In the genomic region with DNA sequence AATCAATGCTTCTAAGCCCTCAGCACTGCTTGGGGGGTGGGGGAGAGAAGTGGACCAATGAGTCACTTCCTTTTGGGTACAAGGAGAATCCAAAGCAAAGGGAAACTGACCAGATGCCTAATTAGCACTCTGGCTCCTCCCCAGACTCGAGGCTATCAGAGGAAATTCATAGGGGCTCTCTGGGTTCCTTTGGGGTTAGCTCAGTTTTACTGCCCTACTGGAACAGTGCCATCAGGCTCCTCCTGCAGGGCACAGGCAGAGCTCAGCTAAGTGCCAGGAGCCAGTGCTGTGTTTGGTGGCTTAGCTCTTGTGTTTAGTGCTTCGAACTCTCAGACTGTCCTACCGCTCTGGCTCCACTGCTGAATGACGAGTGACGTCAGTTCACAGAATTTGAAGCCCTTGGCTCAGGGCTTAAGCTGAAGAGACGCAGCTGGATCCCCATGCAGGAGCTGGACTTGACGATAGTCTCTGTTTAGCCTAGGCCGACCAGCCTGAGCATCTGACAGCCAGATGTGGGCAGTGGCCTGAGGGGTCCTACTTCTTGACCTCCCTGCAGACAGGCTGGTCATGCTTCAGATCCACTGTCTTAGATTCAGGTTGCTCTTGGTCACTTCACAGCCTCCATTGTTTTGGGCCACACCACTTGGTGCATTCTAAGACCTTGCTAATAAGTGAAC, we compare ENCODE assay signal across 9 mouse cellular contexts. TPM values are rescaled to one million over a fixed set of nuclear protein-coding genes. Genes with fewer than 3 reads are reported as not detected.
DNase-seq lines count a peak whose midpoint lies in the region; ATAC-seq and TF ChIP-seq lines count a peak whose summit lies in the region.
"Had no signal": no experiment of that assay in that cellular context is flagged by ENCODE, and none has a peak within 500 bp of the region (broad histone marks: within the 10 kb centered on the region; RNA-seq: fewer than 3 reads in every experiment).

No protein-coding gene starts in this region.

- peaks cover 28% of the 10 kb centered on the region for H3K27me3 ChIP-seq in hindbrain, embryonic 13.5 days
- no peaks in the 10 kb centered on the region; the same call in 1 of the 2 replicates for H3K27me3 ChIP-seq in hindbrain, embryonic 14.5 days (ENCODE audit: control insufficient read depth, insufficient read depth, low read length)
- H3K27me3 ChIP-seq in embryonic facial prominence, embryonic 14.5 days (replicated peaks; ENCODE audit: control insufficient read depth, insufficient read depth, low read length): no peaks in the 10 kb centered on the region; the same call in 1 of the 2 replicates

- DNase-seq in hindbrain, embryonic 14.5 days (ENCODE audit: low spot score): no peak
- peak; percentile 41 for DNase-seq in Muller cell, postnatal 12 days (ENCODE audit: inconsistent ontology term)
- DNase-seq in embryonic facial prominence, embryonic 14.5 days (ENCODE audit: low spot score): no peak
- no peak for DNase-seq in left cerebral cortex, postnatal 36 days (ENCODE audit: low spot score in 2 of 2)
- DNase-seq in testis, postnatal 10 days (ENCODE audit: low spot score): no peak
- DNase-seq in gastrocnemius, adult 2 months: no peak

- 41% methylated on average over 8 of the region's 8 CpGs for WGBS in hindbrain, embryonic 13.5 days
- WGBS in hindbrain, embryonic 14.5 days: 44% methylated on average over 8 of the region's 8 CpGs
- 12% methylated on average over 8 of the region's 8 CpGs for WGBS in embryonic facial prominence, embryonic 14.5 days

- ATAC-seq in hindbrain, embryonic 13.5 days (ENCODE audit: low FRiP score): peak; percentile 12
- ATAC-seq in hindbrain, embryonic 14.5 days (ENCODE audit: low FRiP score): no peak
- ATAC-seq in embryonic facial prominence, embryonic 14.5 days (ENCODE audit: low read depth): peak; percentile 28
- peak; percentile 10 for ATAC-seq in megakaryocyte progenitor cell, adult 5-6 weeks (replicated peaks; ENCODE audit: poor library complexity)

- no peaks in the 10 kb centered on the region for H3K9me3 ChIP-seq in hindbrain, embryonic 13.5 days
- H3K9me3 ChIP-seq in hindbrain, embryonic 14.5 days (ENCODE audit: control insufficient read depth, low read length): no peaks in the 10 kb centered on the region
- H3K9me3 ChIP-seq in embryonic facial prominence, embryonic 14.5 days (ENCODE audit: control insufficient read depth, low read length): no peaks in the 10 kb centered on the region
- H3K9me3 ChIP-seq: limb, embryonic 15.5 days had no signal

- no peak overlapping the region for H3K4me2 ChIP-seq in hindbrain, embryonic 13.5 days
- H3K4me2 ChIP-seq in hindbrain, embryonic 14.5 days (replicated peaks): no peak overlapping the region
- no peak overlapping the region for H3K4me2 ChIP-seq in embryonic facial prominence, embryonic 14.5 days (ENCODE audit: low read depth, low read length)
- H3K4me2 ChIP-seq: limb, embryonic 15.5 days had no signal

- no peaks in the 10 kb centered on the region for H3K36me3 ChIP-seq in hindbrain, embryonic 13.5 days
- H3K36me3 ChIP-seq in hindbrain, embryonic 14.5 days (replicated peaks; ENCODE audit: control insufficient read depth, insufficient read depth): no peaks in the 10 kb centered on the region
- no peaks in the 10 kb centered on the region for H3K36me3 ChIP-seq in embryonic facial prominence, embryonic 14.5 days (ENCODE audit: control insufficient read depth, insufficient read depth, low read length)
- H3K36me3 ChIP-seq: limb, embryonic 15.5 days had no signal

- H3K27ac ChIP-seq in hindbrain, embryonic 13.5 days: no peak overlapping the region
- no peak overlapping the region for H3K27ac ChIP-seq in hindbrain, embryonic 14.5 days
- no peak overlapping the region for H3K27ac ChIP-seq in embryonic facial prominence, embryonic 14.5 days (replicated peaks; ENCODE audit: low read depth, low read length)
- no peak overlapping the region for H3K27ac ChIP-seq in gastrocnemius, adult 2 months
- H3K27ac ChIP-seq: limb, embryonic 15.5 days had no signal

- TF ChIP-seq CTCF in gastrocnemius, adult 2 months (IDR thresholded peaks at IDR 0.05): no peak

- intact Hi-C loops in left cerebral cortex, postnatal 36 days (cut with DNase I): no loop called here
- intact Hi-C loops in gastrocnemius, adult 2 months (cut with DNase I): no loop called here

- no peak overlapping the region for H3K9ac ChIP-seq in hindbrain, embryonic 13.5 days
- no peak overlapping the region for H3K9ac ChIP-seq in hindbrain, embryonic 14.5 days
- H3K9ac ChIP-seq in embryonic facial prominence, embryonic 14.5 days (ENCODE audit: low read depth, low read length): no peak overlapping the region
- H3K9ac ChIP-seq: limb, embryonic 15.5 days had no signal

- peaks cover 32% of the 10 kb centered on the region for H3K4me1 ChIP-seq in hindbrain, embryonic 13.5 days (replicated peaks)
- H3K4me1 ChIP-seq in hindbrain, embryonic 14.5 days (replicated peaks; ENCODE audit: control insufficient read depth, insufficient read depth, low read length): 0 out of 2 replicates have a peak, but pooled peaks cover 6% of the 10 kb centered on the region
- 0 out of 2 replicates have a peak, but pooled peaks cover 7% of the 10 kb centered on the region for H3K4me1 ChIP-seq in embryonic facial prominence, embryonic 14.5 days (ENCODE audit: control insufficient read depth, insufficient read depth, low read length)

- no peak overlapping the region for H3K4me3 ChIP-seq in hindbrain, embryonic 13.5 days
- no peak overlapping the region for H3K4me3 ChIP-seq in hindbrain, embryonic 14.5 days (replicated peaks; ENCODE audit: low read length)
- H3K4me3 ChIP-seq in embryonic facial prominence, embryonic 14.5 days (ENCODE audit: low read depth, low read length): no peak overlapping the region
- no peak overlapping the region for H3K4me3 ChIP-seq in gastrocnemius, adult 2 months
- H3K4me3 ChIP-seq: limb, embryonic 15.5 days had no signal

RNA-seq across cellular contexts. Expression of a gene that starts 10.1 kb away (rescaled TPM):
- 3.7 and 5.2 TPM in 2 replicates for polyA plus RNA-seq in hindbrain, embryonic 13.5 days (2015; fragmentation: Nextera tagmentation; extraction: Ambion mirVana)
- polyA plus RNA-seq in hindbrain, embryonic 14.5 days (2014; fragmentation: Nextera tagmentation; extraction: Ambion mirVana): 3.7 and 5.5 TPM in 2 replicates
- polyA plus RNA-seq in embryonic facial prominence, embryonic 14.5 days (2014; fragmentation: Nextera tagmentation; extraction: Ambion mirVana): 6.5 and 8.9 TPM in 2 replicates
- total RNA-seq in megakaryocyte progenitor cell, adult 5-6 weeks (2015): 0.12 TPM in 1 of 2 replicates, not detected in the other
- not detected in 2 replicates for total RNA-seq in megakaryocyte progenitor cell, adult 5-6 weeks (2017)
- 1 to 10 TPM; 3.4 to 4.0 TPM for total RNA-seq in left cerebral cortex, postnatal 36 days (2021)
- total RNA-seq in gastrocnemius, adult 2 months (2021): not detected

RNA-seq across cellular contexts. Expression of a gene that starts 25.1 kb away (rescaled TPM):
- polyA plus RNA-seq in hindbrain, embryonic 13.5 days (2015; fragmentation: Nextera tagmentation; extraction: Ambion mirVana): 0.17 and 0.18 TPM in 2 replicates
- 0.75 and 0.90 TPM in 2 replicates for polyA plus RNA-seq in hindbrain, embryonic 14.5 days (2014; fragmentation: Nextera tagmentation; extraction: Ambion mirVana)
- polyA plus RNA-seq in embryonic facial prominence, embryonic 14.5 days (2014; fragmentation: Nextera tagmentation; extraction: Ambion mirVana): 0.45 and 1.6 TPM in 2 replicates
- not detected in 2 replicates for total RNA-seq in megakaryocyte progenitor cell, adult 5-6 weeks (2015)
- total RNA-seq in megakaryocyte progenitor cell, adult 5-6 weeks (2017): not detected in 2 replicates
- under 1 TPM in 1 of 2 experiments, not detected in 1; 0.47 TPM for total RNA-seq in left cerebral cortex, postnatal 36 days (2021)
- total RNA-seq in gastrocnemius, adult 2 months (2021): not detected

RNA-seq across cellular contexts. Expression of a gene that starts 30.8 kb away (rescaled TPM):
- polyA plus RNA-seq in hindbrain, embryonic 13.5 days (2015; fragmentation: Nextera tagmentation; extraction: Ambion mirVana): 67.8 and 72.3 TPM in 2 replicates
- polyA plus RNA-seq in hindbrain, embryonic 14.5 days (2014; fragmentation: Nextera tagmentation; extraction: Ambion mirVana): 53.0 and 62.6 TPM in 2 replicates
- 192 and 231 TPM in 2 replicates for polyA plus RNA-seq in embryonic facial prominence, embryonic 14.5 days (2014; fragmentation: Nextera tagmentation; extraction: Ambion mirVana)
- total RNA-seq in megakaryocyte progenitor cell, adult 5-6 weeks (2015): 621 and 639 TPM in 2 replicates
- 290 and 305 TPM in 2 replicates for total RNA-seq in megakaryocyte progenitor cell, adult 5-6 weeks (2017)
- total RNA-seq in left cerebral cortex, postnatal 36 days (2021): 10 to 100 TPM in 1 of 2 experiments, 1 to 10 TPM in 1; 10.0 to 11.6 TPM
- total RNA-seq in gastrocnemius, adult 2 months (2021): 10 to 100 TPM; 16.4 to 23.4 TPM

RNA-seq across cellular contexts. Expression of a gene that starts 49.1 kb away (rescaled TPM):
- polyA plus RNA-seq in hindbrain, embryonic 13.5 days (2015; fragmentation: Nextera tagmentation; extraction: Ambion mirVana): 57.4 and 62.6 TPM in 2 replicates
- 27.6 and 28.5 TPM in 2 replicates for polyA plus RNA-seq in hindbrain, embryonic 14.5 days (2014; fragmentation: Nextera tagmentation; extraction: Ambion mirVana)
- polyA plus RNA-seq in embryonic facial prominence, embryonic 14.5 days (2014; fragmentation: Nextera tagmentation; extraction: Ambion mirVana): 21.4 and 26.3 TPM in 2 replicates
- 0.10 TPM in 1 of 2 replicates, not detected in the other for total RNA-seq in megakaryocyte progenitor cell, adult 5-6 weeks (2015)
- total RNA-seq in megakaryocyte progenitor cell, adult 5-6 weeks (2017): 0.30 TPM in 1 of 2 replicates, not detected in the other
- 10 to 100 TPM in 1 of 2 experiments, 1 to 10 TPM in 1; 8.4 to 11.2 TPM for total RNA-seq in left cerebral cortex, postnatal 36 days (2021)
- under 1 TPM in 1 of 2 experiments, not detected in 1; 0.67 TPM for total RNA-seq in gastrocnemius, adult 2 months (2021)

RNA-seq across cellular contexts. Expression of a gene that starts 55.5 kb away (rescaled TPM):
- polyA plus RNA-seq in hindbrain, embryonic 13.5 days (2015; fragmentation: Nextera tagmentation; extraction: Ambion mirVana): 0.34 TPM in 1 of 2 replicates, not detected in the other
- 0.15 and 0.26 TPM in 2 replicates for polyA plus RNA-seq in hindbrain, embryonic 14.5 days (2014; fragmentation: Nextera tagmentation; extraction: Ambion mirVana)
- 0.68 and 0.77 TPM in 2 replicates for polyA plus RNA-seq in embryonic facial prominence, embryonic 14.5 days (2014; fragmentation: Nextera tagmentation; extraction: Ambion mirVana)
- 0.35 and 0.49 TPM in 2 replicates for total RNA-seq in megakaryocyte progenitor cell, adult 5-6 weeks (2015)
- 0.41 and 0.62 TPM in 2 replicates for total RNA-seq in megakaryocyte progenitor cell, adult 5-6 weeks (2017)
- total RNA-seq in left cerebral cortex, postnatal 36 days (2021): under 1 TPM; 0.49 to 0.82 TPM
- total RNA-seq in gastrocnemius, adult 2 months (2021): under 1 TPM in 1 of 2 experiments, not detected in 1; 0.22 TPM

Comparison
In these comparisons a context has a peak if more than half of its experiments do, and no peak if none do; other contexts are left out.
1. RNA of a gene that starts 30.8 kb away (total RNA-seq): 290 to 639 TPM in megakaryocyte progenitor cell, adult 5-6 weeks; 16.4 to 23.4 TPM in gastrocnemius, adult 2 months and 10.0 to 11.6 TPM in left cerebral cortex, postnatal 36 days; every median in the first group is over 10 times any median in the second.